Mouse (Mus musculus): ENCODE measurements around the gene Gstm4.
A peak's percentile ranks its signal among the peaks of the same experiment; 100 is the strongest.
"Not testable (repeated sequence)": the region's sequence is repeated elsewhere in the genome, so short reads cannot be mapped to it uniquely, and the experiment has no call there.

The Gstm4 gene

DNA sequence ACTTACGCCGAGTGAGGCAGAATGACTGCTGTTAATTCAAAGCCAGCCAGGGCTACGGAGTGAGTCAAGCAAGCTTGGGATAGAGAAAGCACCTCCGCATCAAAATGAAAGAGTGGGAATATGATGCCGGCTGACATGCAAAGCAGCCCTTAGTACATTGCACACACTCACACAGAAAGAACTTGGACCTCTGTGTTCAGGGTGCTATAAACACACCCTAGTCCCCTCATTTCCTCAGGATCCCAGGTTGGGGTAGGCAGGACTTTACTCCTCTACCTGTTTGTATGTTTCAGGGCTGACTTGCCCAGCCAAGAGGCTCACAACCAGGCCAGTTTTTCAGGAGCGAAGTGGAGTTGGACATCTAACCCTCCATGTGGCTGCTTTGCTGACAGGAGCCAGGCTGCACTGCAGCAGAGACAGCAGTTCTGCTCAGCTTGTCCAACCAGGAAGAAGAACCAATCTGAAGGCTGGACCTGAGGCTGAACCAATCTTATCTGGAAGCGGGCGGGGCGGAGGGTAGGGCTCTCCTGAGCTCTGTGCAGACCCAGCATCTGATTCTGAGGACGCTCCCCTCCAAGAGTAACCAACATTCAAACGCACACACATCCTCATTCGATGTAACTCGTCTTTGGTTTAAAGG is 24.7 kb upstream of the Gstm4 start:
- no peak for DNase-seq (ENCODE audit: low spot score)

DNA sequence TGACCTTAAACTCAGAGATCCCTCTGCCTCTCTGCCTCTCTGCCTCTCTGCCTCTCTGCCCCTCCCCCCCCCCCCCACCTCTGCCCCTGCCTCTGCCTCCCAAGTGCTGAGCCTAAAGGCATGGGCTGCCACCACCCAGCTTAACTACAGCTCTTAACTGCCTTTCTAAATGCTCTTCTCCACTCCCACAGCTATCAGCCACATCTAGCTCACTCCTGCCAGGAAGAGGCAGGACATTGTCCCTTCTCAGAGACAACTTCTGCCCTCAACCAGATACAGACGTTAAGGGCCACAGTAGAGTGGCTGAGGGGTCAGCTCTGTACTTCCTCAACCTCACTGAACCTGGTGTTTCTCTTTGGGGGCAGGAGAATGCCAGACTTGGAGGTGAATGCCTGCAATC is 24.1 kb upstream of the Gstm4 start:
- no peak for DNase-seq (ENCODE audit: low spot score)

GRCm38 (mm10) chr3:108067370-108067934 is 22.8 kb upstream of the Gstm4 start:
- DNase-seq (ENCODE audit: low spot score) = no peak

DNA sequence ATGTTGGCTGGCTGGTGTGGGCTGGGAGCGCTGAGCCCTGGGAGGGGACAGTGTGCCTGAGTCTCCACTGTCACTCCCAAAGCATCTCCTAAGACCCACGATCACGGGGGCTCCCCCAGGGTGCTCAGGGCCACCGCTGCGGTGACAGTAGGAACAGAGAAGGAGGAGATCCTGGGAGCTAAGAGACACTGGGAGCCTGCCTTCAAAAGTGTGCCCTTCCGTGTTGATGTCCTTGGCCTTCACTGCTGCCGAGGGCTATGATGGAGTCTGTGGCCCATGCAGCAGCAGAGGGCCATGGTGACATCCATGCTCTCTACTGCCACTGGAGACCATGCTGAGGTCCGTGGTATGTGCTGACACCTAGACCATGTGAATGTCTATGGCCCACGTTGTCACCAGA is 20.9 kb upstream of the Gstm4 start:
- no peak for DNase-seq (ENCODE audit: low spot score)

- no peak for DNase-seq (ENCODE audit: low spot score)
These were observed 20.0 kb upstream of the Gstm4 start for GRCm38 (mm10) chr3:108064672-108065071.

GRCm38 (mm10) chr3:108062648-108063047 is 18.0 kb upstream of the Gstm4 start:
- no peak for DNase-seq (ENCODE audit: low spot score)

GRCm38 (mm10) chr3:108061420-108061819 is 16.7 kb upstream of the Gstm4 start:
- DNase-seq (ENCODE audit: low spot score) = no peak

DNA sequence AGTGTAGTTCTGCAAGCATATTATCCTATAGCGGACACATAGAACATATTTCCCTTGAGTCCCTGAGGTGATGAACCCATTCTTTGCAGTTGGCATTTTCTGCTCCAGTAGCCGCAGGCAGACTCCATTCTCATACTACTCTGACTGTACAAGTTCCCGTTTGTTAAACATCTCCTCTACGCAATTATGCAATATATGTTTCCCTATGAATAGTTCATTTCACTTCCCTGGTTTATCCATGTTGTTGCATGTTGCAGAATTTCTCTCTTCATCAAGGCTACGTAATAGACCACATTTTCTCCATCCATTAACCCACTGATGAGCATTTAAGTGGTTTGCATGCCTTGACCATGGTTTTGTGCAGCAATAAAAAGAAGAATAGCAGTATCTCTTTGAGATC is 5.8 kb upstream of the Gstm4 start:
- no peak for DNase-seq (ENCODE audit: low spot score)

GRCm38 (mm10) chr3:108048306-108048705 is 3.6 kb upstream of the Gstm4 start:
- no peak for DNase-seq (ENCODE audit: low spot score)

DNA sequence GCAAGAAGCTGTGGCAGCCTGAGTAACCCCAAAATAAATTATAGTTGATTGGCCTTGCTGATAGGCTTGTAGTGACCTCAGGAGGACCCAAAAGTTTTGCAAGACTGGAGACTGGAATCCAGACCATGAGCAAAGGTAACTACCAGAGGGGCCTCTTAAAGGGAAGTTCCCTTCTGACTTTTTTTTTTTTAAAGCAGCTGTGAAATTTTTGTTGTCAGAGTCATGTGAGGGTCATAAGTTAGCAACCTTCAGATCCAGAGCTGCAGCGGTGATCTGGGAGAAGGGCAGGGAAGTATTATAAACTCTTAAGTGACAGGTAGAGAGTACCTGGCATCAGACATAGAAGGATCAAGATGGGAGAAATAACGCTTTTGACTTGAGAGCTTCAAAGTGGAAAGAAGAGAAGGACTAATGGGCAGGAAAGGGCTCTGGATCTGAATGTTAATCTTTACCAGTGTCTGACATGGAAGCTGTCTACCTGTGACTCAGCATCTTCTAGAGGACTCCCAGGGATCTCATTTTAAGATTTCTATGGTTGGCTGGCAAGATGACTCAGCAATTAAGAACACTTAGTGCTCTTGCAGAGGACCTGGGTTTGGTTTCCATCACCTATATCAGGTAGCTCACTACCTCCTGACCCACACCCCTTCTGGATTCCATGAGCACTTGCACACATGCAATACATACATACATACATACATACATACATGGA is 2.4 kb upstream of the Gstm4 start:
- DNase-seq (ENCODE audit: low spot score) = no peak

- DNase-seq (ENCODE audit: low spot score) = no peak
These were observed 11.5 kb downstream of the Gstm4 start for GRCm38 (mm10) chr3:108033156-108033555.

- no peak for DNase-seq (ENCODE audit: low spot score)
These were observed 12.6 kb downstream of the Gstm4 start for GRCm38 (mm10) chr3:108032113-108032512.

DNA sequence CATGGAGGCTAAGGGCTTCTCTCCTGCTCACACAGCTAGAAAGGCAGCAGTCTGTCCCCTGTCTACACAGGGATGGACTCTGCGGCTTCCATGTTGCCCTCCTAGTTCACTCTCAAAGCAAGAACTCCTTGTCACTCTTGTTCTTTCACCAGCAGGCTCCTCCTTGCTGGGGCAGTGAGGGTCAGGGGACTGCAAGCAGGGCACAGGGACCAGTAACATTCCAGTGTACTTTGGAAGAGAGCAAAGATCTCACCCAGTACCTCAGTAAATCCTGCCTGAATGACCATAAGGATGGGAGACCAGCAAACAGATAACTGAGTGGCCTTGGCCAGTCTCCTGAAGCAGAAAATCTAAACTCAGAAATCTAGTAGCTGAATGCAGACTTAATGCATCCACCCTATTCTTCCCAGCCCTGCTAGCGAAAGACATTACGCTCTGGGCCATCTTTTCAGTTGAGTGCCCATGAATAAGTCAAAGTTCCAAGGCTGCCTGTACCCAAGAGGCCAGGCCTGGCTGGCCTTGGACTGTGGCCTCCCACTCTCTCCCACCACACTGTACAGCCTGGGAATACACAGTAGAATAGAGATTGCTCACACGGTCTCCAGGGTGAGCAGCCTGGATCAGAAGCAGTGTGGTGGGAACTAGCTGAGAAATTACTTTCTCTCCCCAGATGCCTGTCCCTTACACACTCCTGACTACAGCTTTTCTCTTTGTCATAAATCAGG is 15.9 kb downstream of the Gstm4 start:
- DNase-seq (ENCODE audit: low spot score) = no peak

DNA sequence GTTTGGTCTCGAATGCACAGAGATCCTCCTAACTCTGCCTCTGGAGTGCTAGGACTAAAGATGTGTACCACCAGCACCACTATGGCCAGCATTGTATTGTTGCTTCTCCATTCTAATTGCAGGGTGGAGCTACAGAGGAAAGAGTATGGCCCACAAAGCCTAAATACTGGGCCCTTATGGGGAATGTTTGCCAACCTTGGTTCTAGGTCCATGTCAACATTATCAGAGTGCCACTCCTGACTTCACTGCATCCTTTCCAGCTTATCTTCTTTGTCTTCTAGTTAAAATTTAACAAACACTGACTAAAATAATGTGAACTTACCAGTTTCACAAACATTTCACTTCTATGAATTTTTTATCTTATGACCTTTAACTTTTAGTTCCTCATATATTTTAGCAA is 18.1 kb downstream of the Gstm4 start:
- DNase-seq (ENCODE audit: low spot score) = no peak

GRCm38 (mm10) chr3:108026049-108026448 is 18.6 kb downstream of the Gstm4 start:
- DNase-seq (ENCODE audit: low spot score) = no peak

DNA sequence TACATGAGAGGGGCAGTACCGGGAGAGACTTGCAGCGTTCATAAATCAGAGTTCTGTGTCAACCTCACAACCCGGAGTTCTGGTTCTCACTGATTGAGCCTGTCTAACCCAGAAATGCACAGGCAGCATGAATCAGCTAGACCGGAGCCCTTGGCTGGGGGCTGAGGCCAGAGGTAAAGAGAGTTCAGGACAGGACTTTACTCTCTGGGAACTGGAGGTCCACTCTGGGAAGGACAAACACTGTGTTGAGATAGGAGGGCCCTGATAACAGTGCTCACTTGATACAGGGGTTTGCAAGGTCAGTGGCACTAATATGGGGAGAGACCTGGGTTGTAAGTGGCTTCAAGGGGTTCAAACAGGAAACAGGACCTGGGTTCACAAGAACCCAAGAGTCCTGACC is 19.4 kb downstream of the Gstm4 start:
- DNase-seq (ENCODE audit: low spot score) = no peak

DNA sequence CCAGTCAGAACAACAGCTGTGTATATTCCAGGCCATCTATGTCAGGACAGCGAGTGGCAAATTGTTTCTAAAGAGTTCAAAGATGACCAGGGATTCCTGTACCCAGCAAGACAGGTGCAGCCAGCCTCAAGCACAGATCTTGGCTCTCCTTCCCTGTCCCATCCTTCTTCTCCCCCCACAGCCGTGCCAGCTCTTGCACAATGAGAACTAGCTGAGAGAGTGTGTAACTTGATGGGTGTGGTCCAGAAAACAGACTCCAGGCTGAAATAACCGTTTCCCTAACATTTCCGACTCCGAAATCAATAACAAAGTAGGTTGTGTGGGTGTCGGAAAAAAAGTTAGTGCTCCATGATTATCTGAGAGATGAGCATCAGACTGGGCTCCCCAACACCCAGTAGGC is 22.0 kb downstream of the Gstm4 start:
- no peak for DNase-seq (ENCODE audit: low spot score)

DNA sequence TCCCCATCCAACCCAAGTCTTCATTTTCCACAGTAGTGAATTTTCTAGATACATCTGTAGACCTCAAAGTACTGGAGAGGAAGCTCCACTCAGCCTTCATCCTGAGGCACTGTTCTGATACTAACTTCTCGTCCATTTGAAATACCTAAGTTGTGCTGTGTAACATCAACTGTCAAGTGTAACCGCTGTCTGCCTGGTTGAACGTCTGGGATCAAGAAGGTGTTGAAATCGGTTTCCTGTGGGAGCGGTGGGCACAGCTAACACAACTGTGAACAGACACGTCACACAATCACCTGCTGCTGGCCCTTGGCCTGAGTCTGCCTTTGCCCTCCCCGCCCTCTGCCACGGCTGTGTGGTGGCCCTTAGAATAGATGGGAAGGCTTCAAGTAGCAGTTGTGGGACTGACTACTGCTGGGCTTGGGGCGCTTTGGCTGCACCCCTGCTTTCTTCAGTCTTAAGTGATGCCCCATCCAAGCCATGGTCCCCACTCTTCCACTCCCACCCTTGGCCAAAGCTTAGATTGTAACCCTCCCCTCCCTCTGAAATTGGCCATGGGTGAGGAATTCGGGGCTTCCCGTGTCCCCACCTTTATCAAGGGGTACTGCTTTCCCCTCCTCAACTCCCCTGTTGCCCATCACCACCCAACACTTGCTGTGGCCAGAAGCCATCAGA is 24.2 kb downstream of the Gstm4 start:
- not testable (repeated sequence) for DNase-seq (ENCODE audit: low spot score)

DNA sequence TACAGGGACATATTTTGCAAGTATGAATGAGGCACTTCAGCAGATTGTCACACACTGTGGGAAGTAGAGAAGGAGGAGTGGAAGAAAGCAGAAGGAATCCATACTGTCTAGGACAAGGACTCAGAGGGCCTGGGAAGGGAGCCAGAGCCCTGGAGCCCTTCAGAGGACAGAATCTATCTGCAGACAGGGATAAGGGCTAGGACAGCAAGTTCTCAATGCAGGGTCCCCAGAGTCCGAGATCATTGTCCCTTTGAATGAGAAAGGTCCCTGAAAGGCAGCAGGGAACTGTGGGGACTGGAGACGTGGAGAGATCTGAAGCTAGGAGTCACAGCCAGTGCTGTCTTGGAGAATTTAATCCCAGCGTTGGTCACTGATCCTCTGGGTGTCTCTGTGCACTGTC is 25.5 kb downstream of the Gstm4 start:
- DNase-seq (ENCODE audit: low spot score) = not testable (repeated sequence)

DNA sequence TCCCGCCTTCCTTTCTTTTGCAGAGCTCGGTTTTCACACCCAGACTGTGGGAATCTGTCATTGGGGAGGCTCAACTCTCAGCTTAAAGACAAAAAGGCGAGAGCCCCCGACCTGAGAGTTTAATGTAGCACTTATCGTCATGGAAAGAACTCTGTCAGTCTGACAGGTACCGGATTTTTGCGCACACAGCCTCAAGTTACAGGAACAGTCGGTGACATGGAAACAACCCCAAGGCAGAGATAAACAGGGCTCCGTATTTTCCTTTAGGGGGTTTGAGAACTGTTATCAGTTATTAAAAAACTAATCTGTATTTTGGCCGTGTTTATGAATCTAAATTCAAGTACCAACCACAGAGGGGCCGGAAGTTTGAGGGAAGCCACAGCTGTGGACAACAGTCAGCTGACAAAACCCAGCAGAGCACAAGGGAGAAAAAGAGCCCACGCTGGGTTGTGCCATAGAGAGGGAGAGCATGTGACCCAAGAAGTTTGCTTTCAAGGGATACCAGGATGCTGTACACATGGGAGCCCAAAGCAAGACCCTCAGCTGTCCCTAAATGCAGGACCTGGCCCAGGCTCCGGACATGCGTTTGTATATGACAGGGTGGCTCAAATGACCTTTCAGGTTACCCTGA is 26.4 kb downstream of the Gstm4 start:
- DNase-seq (ENCODE audit: low spot score) = no peak

- DNase-seq (ENCODE audit: low spot score) = peak; percentile 84
These were observed 27.1 kb downstream of the Gstm4 start, which contains the start of gene Gstm1 for GRCm38 (mm10) chr3:108017473-108018189. Gene Gstm1, minus strand, starts transcription at chr3:108017973.

Measured in left cerebral cortex, adult 11 months (tissue).